In genomic region chr6:125160854-125161760, GRCm38 (mm10) we compare ENCODE assay signal across 8 mouse cellular contexts. TPM values are rescaled to one million over a fixed set of nuclear protein-coding genes. Genes with fewer than 3 reads are reported as not detected.
DNase-seq lines count a peak whose midpoint lies in the region; ATAC-seq and TF ChIP-seq lines count a peak whose summit lies in the region.

No protein-coding gene starts in this region.

- peak overlapping the region; percentile 50 for H3K9ac ChIP-seq in ES-E14 (ENCODE audit: insufficient read depth, low read depth, low read length, poor library complexity, severe bottlenecking)
- H3K9ac ChIP-seq in kidney, embryonic 15.5 days: no peak overlapping the region
- no peak overlapping the region for H3K9ac ChIP-seq in liver, embryonic 16.5 days (ENCODE audit: low read depth, low read length)

- H3K4me2 ChIP-seq in kidney, embryonic 15.5 days: no peak overlapping the region
- H3K4me2 ChIP-seq in liver, embryonic 16.5 days (ENCODE audit: low read depth, low read length): no peak overlapping the region; the same call in 1 of the 2 replicates

- DNase-seq in 3T3-L1 (ENCODE audit: low read depth, low spot score) (peak; percentile 94), ES-E14 (ENCODE audit: low read depth, low spot score) (peak; percentile 84)
- peak; percentile 82 for DNase-seq in embryo, embryonic 9.5 days (ENCODE audit: extremely low spot score)
- peak; percentile 89 for DNase-seq in heart, adult 9 months (ENCODE audit: low spot score in 2 of 2)
- DNase-seq in right cerebral cortex, postnatal 10 days (ENCODE audit: low spot score in 2 of 2): peak; percentile 70 to 74
- no peak for DNase-seq in ovary, adult 18-20 months (ENCODE audit: low spot score)

- ATAC-seq in kidney, embryonic 15.5 days (replicated peaks; ENCODE audit: low FRiP score): no peak
- ATAC-seq in liver, embryonic 16.5 days (ENCODE audit: low read depth): no peak

- 26% methylated on average over 22 of the region's 22 CpGs for WGBS in kidney, embryonic 15.5 days
- WGBS in liver, embryonic 16.5 days (ENCODE audit: insufficient replicate concordance): 23% methylated on average over 22 of the region's 22 CpGs

- H3K4me1 ChIP-seq in ES-E14 (ENCODE audit: control insufficient read depth in 2 of 2, insufficient read depth in 2 of 2, low read length in 2 of 2, poor library complexity in 1 of 2): peaks cover 0 to 11% of the 10 kb centered on the region in 2 experiments; a peak in 2 of 4 replicates
- H3K4me1 ChIP-seq in kidney, embryonic 15.5 days: peaks cover 53% of the 10 kb centered on the region
- H3K4me1 ChIP-seq in liver, embryonic 16.5 days (ENCODE audit: control insufficient read depth, low read depth, low read length): peaks cover 53% of the 10 kb centered on the region

- H3K27me3 ChIP-seq in kidney, embryonic 15.5 days: no peaks in the 10 kb centered on the region
- no peaks in the 10 kb centered on the region for H3K27me3 ChIP-seq in liver, embryonic 16.5 days (ENCODE audit: control insufficient read depth, insufficient read depth, low read depth, low read length)

- H3K27ac ChIP-seq in ES-E14 (ENCODE audit: insufficient read depth, low read depth, low read length, poor library complexity, severe bottlenecking): peak overlapping the region; percentile 87
- peak overlapping the region; percentile 64 for H3K27ac ChIP-seq in kidney, embryonic 15.5 days
- 0 out of 2 replicates have a peak overlapping the region, but pooled peaks have one; percentile 27 for H3K27ac ChIP-seq in liver, embryonic 16.5 days (ENCODE audit: low read length)

- in situ Hi-C loops in ES-E14 (cut with MboI; ENCODE audit: low sequenced_read_pairs in 2 of 2, unreplicated experiment in 2 of 2): no loop called here

- no peaks in the 10 kb centered on the region for H3K9me3 ChIP-seq in ES-E14 (ENCODE audit: control insufficient read depth, insufficient read depth, low read depth, low read length)
- H3K9me3 ChIP-seq in kidney, embryonic 15.5 days (replicated peaks): no peaks in the 10 kb centered on the region
- H3K9me3 ChIP-seq in liver, embryonic 16.5 days (replicated peaks; ENCODE audit: control insufficient read depth, low read length): no peaks in the 10 kb centered on the region

- peaks cover 35% of the 10 kb centered on the region for H3K36me3 ChIP-seq in ES-E14 (ENCODE audit: control insufficient read depth, insufficient read depth, low read length, poor library complexity, severe bottlenecking)
- H3K36me3 ChIP-seq in kidney, embryonic 15.5 days: peaks cover 67% of the 10 kb centered on the region
- H3K36me3 ChIP-seq in liver, embryonic 16.5 days (ENCODE audit: control insufficient read depth, insufficient read depth): peaks cover 6% of the 10 kb centered on the region; the same call in 1 of the 2 replicates

- H3K4me3 ChIP-seq in ES-E14 (ENCODE audit: insufficient read depth in 1 of 2, low read depth in 1 of 2, low read length in 2 of 2, poor library complexity in 1 of 2, severe bottlenecking in 1 of 2): peak overlapping the region in 1 of 2 experiments; percentile 0; a peak in 1 of 4 replicates
- no peak overlapping the region for H3K4me3 ChIP-seq in kidney, embryonic 15.5 days (replicated peaks)
- no peak overlapping the region for H3K4me3 ChIP-seq in liver, embryonic 16.5 days (ENCODE audit: low read depth, low read length)

TF ChIP-seq in ES-E14, 5 proteins besides CTCF, POLR2A, EP300 and RAD21:
- TF ChIP-seq CHD2 (IDR thresholded peaks at IDR 0.05; ENCODE audit: low read depth, low read length) (peak; percentile 55), ZC3H11A (IDR thresholded peaks at IDR 0.05; ENCODE audit: borderline replicate concordance, low read depth, low read length) (no peak), ZNF384 (IDR thresholded peaks at IDR 0.05; ENCODE audit: low read depth, low read length) (no peak), HCFC1 (IDR thresholded peaks at IDR 0.05; ENCODE audit: borderline replicate concordance, insufficient read depth, low read length) (0 out of 2 replicates have a peak, but pooled peaks have one; percentile 56)

RNA-seq across cellular contexts. Expression of gene Gapdh, which starts 5.2 kb away (rescaled TPM):
- total RNA-seq in ES-E14 (2012; rRNA removed): 2,407 and 2,462 TPM in 2 replicates
- polyA plus RNA-seq in kidney, embryonic 15.5 days (2015; fragmentation: Nextera tagmentation; extraction: Ambion mirVana): 2,116 and 2,124 TPM in 2 replicates
- polyA plus RNA-seq in liver, embryonic 16.5 days (2015; fragmentation: Nextera tagmentation; extraction: Ambion mirVana): 1,120 and 1,202 TPM in 2 replicates

RNA-seq across cellular contexts. Expression of gene Iffo1, which starts 16.1 kb away (rescaled TPM):
- 15.1 and 16.5 TPM in 2 replicates for total RNA-seq in ES-E14 (2012; rRNA removed)
- polyA plus RNA-seq in kidney, embryonic 15.5 days (2015; fragmentation: Nextera tagmentation; extraction: Ambion mirVana): 9.6 and 10.4 TPM in 2 replicates
- 3.0 and 4.2 TPM in 2 replicates for polyA plus RNA-seq in liver, embryonic 16.5 days (2015; fragmentation: Nextera tagmentation; extraction: Ambion mirVana)

RNA-seq across cellular contexts. Expression of gene Nop2, which starts 29.4 kb away (rescaled TPM):
- 159 and 174 TPM in 2 replicates for total RNA-seq in ES-E14 (2012; rRNA removed)
- 65.0 and 69.0 TPM in 2 replicates for polyA plus RNA-seq in kidney, embryonic 15.5 days (2015; fragmentation: Nextera tagmentation; extraction: Ambion mirVana)
- 25.2 and 25.3 TPM in 2 replicates for polyA plus RNA-seq in liver, embryonic 16.5 days (2015; fragmentation: Nextera tagmentation; extraction: Ambion mirVana)

RNA-seq across cellular contexts. Expression of gene Ncapd2, which starts 30.4 kb away (rescaled TPM):
- total RNA-seq in ES-E14 (2012; rRNA removed): 159 and 187 TPM in 2 replicates
- 141 and 151 TPM in 2 replicates for polyA plus RNA-seq in kidney, embryonic 15.5 days (2015; fragmentation: Nextera tagmentation; extraction: Ambion mirVana)
- polyA plus RNA-seq in liver, embryonic 16.5 days (2015; fragmentation: Nextera tagmentation; extraction: Ambion mirVana): 96.1 and 98.1 TPM in 2 replicates

RNA-seq across cellular contexts. Expression of gene Mrpl51, which starts 30.5 kb away (rescaled TPM):
- 155 and 184 TPM in 2 replicates for total RNA-seq in ES-E14 (2012; rRNA removed)
- 220 and 238 TPM in 2 replicates for polyA plus RNA-seq in kidney, embryonic 15.5 days (2015; fragmentation: Nextera tagmentation; extraction: Ambion mirVana)
- 145 and 162 TPM in 2 replicates for polyA plus RNA-seq in liver, embryonic 16.5 days (2015; fragmentation: Nextera tagmentation; extraction: Ambion mirVana)

Comparison
In these comparisons a context has a peak if more than half of its experiments do, and no peak if none do; other contexts are left out.
1. H3K27ac ChIP-seq: peak in every context shown above with its lines; median percentile 87 in ES-E14; 64 in kidney, embryonic 15.5 days; 27 in liver, embryonic 16.5 days.